In genomic region chr1:62833356-62833755, GRCm38 (mm10) we compare ENCODE assay signal across 19 mouse cellular contexts.
DNase-seq lines count a peak whose midpoint lies in the region; TF ChIP-seq lines count a peak whose summit lies in the region.
"Had no signal": no experiment of that assay in that cellular context is flagged by ENCODE, and none has a peak within 500 bp of the region (broad histone marks: within the 10 kb centered on the region; RNA-seq: fewer than 3 reads in every experiment).

No protein-coding gene starts in this region.

- H3K27ac ChIP-seq in layer of hippocampus, adult 2 months = peak overlapping the region; percentile 89
- H3K27ac ChIP-seq: embryonic facial prominence, embryonic 10.5 days; embryonic facial prominence, embryonic 12.5 days; forebrain, embryonic 13.5 days; forebrain, embryonic 15.5 days had no signal

- intact Hi-C loops in heart, postnatal 10 days (cut with DNase I) = no loop called here

- peak; percentile 45 for DNase-seq in heart, adult 11 months
- DNase-seq in heart, postnatal 10 days = no peak
- peak; percentile 73 for DNase-seq in kidney, adult 9 months
- DNase-seq in kidney, postnatal 14 days = no peak
- no peak for DNase-seq in layer of hippocampus, adult 2 months (ENCODE audit: low spot score in 2 of 2)
- DNase-seq in layer of hippocampus, adult 9-10 months (ENCODE audit: low spot score) = no peak
- DNase-seq: adrenal gland, adult 8-10 months; adrenal gland, postnatal 14 days; adrenal gland, postnatal 36 days; B cell, adult 2 months; cerebellum, adult 11-12 months; cerebellum, adult 2 months; cerebellum, adult 9-10 months; cerebellum, postnatal 10 days; cerebellum, postnatal 25 days had no signal

- TF ChIP-seq CTCF in layer of hippocampus, adult 2 months (conservative IDR thresholded peaks at IDR 0.05) = no peak

- H3K4me3 ChIP-seq in layer of hippocampus, adult 2 months = no peak overlapping the region
- H3K4me3 ChIP-seq: embryonic facial prominence, embryonic 10.5 days; embryonic facial prominence, embryonic 12.5 days; forebrain, embryonic 13.5 days; forebrain, embryonic 15.5 days had no signal

Comparison
In these comparisons a context has a peak if more than half of its experiments do, and no peak if none do; other contexts are left out.
1. DNase-seq: peak in heart, adult 11 months (single experiment) and kidney, adult 9 months (single experiment); none in heart, postnatal 10 days (0 of 2), kidney, postnatal 14 days (single experiment), layer of hippocampus, adult 2 months (0 of 2) and layer of hippocampus, adult 9-10 months (single experiment).